Mouse (Mus musculus): Measurements from ENCODE around the gene Gm9887.

DNA sequence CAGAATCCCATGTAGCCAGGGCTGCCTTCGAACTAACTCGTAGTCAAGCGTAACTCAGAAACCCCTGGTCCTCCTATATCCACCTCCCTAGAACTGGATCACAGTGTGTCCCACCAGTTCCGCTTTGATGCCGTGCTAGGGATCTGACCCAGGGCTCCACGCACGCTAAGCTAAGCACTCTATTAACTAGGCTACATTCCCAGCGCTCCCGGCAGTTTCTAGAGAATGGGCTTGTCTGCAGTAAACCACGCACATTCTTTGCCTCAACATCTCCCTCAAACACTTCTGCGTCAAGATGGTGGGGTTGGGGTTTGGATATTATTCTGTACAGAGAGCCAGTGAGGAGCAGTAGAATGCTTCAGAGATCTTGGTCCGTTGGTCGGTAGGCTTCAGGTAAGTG, 46.3 kb upstream of the Gm9887 start:
- no peak for TF ChIP-seq POLR2A (IDR thresholded peaks at IDR 0.05; ENCODE audit: control insufficient read depth, extremely low read depth, insufficient read depth, low read length, poor library complexity)
- no peak for TF ChIP-seq CTCF (IDR thresholded peaks at IDR 0.05; ENCODE audit: borderline replicate concordance, control insufficient read depth, extremely low read depth, insufficient read depth, low read length, poor library complexity)

All from thymus, adult 2 months (tissue).